Mouse (Mus musculus): Measurements from ENCODE around the gene Tekt1. TPM values are rescaled to one million over a fixed set of nuclear protein-coding genes. Genes with fewer than 3 reads are reported as not detected.

Gene Tekt1
- total and polyA plus RNA-seq, 3 experiments: 0.08 TPM; not detected in 2

DNA sequence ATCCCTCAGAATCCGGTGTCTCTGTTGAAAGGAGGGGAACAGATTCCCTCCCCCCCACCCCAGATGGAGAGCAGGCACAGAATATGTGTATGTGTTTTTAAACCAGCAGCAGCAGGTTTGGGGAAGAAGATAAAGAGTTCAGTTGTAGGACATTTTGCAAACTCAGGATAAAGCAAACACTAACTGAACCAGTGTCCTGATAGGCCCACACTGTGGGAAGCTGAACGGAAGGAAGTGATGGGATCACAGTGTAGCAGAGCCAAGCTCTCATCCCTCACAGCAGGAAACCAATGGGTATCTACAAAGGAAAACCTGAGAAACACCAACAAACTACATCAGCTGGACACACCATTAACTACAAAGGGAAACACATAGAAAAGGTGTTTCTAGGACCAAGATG lies 14.3 kb upstream of the Tekt1 start:
- Histone ChIP-seq H3K4me1 (ENCODE audit: control insufficient read depth in 1 of 2, insufficient read depth in 2 of 2) (no peaks in the 10 kb centered on the region), H3K4me3 (replicated peaks in 1 of 3; ENCODE audit: low read depth in 2 of 3, low read length in 2 of 3, poor library complexity in 1 of 3) (no peak overlapping the region), H3K9me3 (replicated peaks; ENCODE audit: low read length) (peaks cover 15% of the 10 kb centered on the region), H3K27me3 (replicated peaks) (peaks cover 76% of the 10 kb centered on the region), H3K4me2 (ENCODE audit: insufficient read depth, low read depth, poor library complexity, severe bottlenecking) (no peak overlapping the region), H3K9ac (ENCODE audit: insufficient read depth, low read depth) (no peak overlapping the region), H3K27ac (ENCODE audit: insufficient read depth, low read depth) (no peak overlapping the region), H3K79me2 (replicated peaks; ENCODE audit: control insufficient read depth, extremely low read depth, insufficient read depth, poor library complexity, severe bottlenecking) (no peaks in the 10 kb centered on the region), H3K36me3 (replicated peaks in 1 of 2; ENCODE audit: control insufficient read depth in 1 of 2, insufficient read depth in 1 of 2, low read length in 1 of 2) (no peaks in the 10 kb centered on the region)
- dilution Hi-C loops (cut with MboI; ENCODE audit: extremely low pct_ligation_motif_present, extremely low pct_unique_long_range_greater_than_20kb, low sequenced_read_pairs): no loop called here
- DNase-seq (ENCODE audit: extremely low read depth): no peak
- in situ Hi-C loops (cut with MboI; ENCODE audit: low pct_ligation_motif_present, low pct_unique_long_range_greater_than_20kb, low sequenced_read_pairs): no loop called here
- TF ChIP-seq SIN3A (IDR thresholded peaks at IDR 0.05; ENCODE audit: low read length) (no peak), KAT2A (IDR thresholded peaks at IDR 0.05; ENCODE audit: insufficient replicate concordance, low read length) (no peak), PAX5 (IDR thresholded peaks at IDR 0.05; ENCODE audit: low read length) (no peak), ZMIZ1 (IDR thresholded peaks at IDR 0.05; ENCODE audit: low read depth, low read length) (no peak), MXI1 (IDR thresholded peaks at IDR 0.05; ENCODE audit: low read depth, low read length) (no peak), ZNF384 (IDR thresholded peaks at IDR 0.05; ENCODE audit: low read depth, low read length) (no peak), JUND (conservative IDR thresholded peaks at IDR 0.05; ENCODE audit: low read depth, low read length) (no peak), TCF12 (IDR thresholded peaks at IDR 0.05; ENCODE audit: low read depth, low read length) (no peak), POLR2AphosphoS2 (IDR thresholded peaks at IDR 0.05; ENCODE audit: low read depth, low read length) (no peak), POLR2A (IDR thresholded peaks at IDR 0.05; ENCODE audit: low read depth, low read length) (no peak), TBP (conservative IDR thresholded peaks at IDR 0.05; ENCODE audit: low read depth, low read length) (no peak), UBTF (IDR thresholded peaks at IDR 0.05; ENCODE audit: low read depth, low read length) (no peak), MAZ (IDR thresholded peaks at IDR 0.05; ENCODE audit: low read depth, low read length) (no peak), RAD21 (IDR thresholded peaks at IDR 0.05; ENCODE audit: low read depth, low read length) (no peak)

- DNase-seq (ENCODE audit: extremely low read depth): no peak
- Histone ChIP-seq H3K9ac (ENCODE audit: insufficient read depth, low read depth) (no peak overlapping the region), H3K27ac (ENCODE audit: insufficient read depth, low read depth) (no peak overlapping the region), H3K4me2 (ENCODE audit: insufficient read depth, low read depth, poor library complexity, severe bottlenecking) (no peak overlapping the region), H3K9me3 (replicated peaks; ENCODE audit: low read length) (peaks cover 14% of the 10 kb centered on the region), H3K36me3 (replicated peaks in 1 of 2; ENCODE audit: control insufficient read depth in 1 of 2, insufficient read depth in 1 of 2, low read length in 1 of 2) (no peaks in the 10 kb centered on the region), H3K27me3 (replicated peaks) (peaks cover 82% of the 10 kb centered on the region), H3K79me2 (replicated peaks; ENCODE audit: control insufficient read depth, extremely low read depth, insufficient read depth, poor library complexity, severe bottlenecking) (no peaks in the 10 kb centered on the region), H3K4me1 (ENCODE audit: control insufficient read depth in 1 of 2, insufficient read depth in 2 of 2) (no peaks in the 10 kb centered on the region), H3K4me3 (replicated peaks in 1 of 3; ENCODE audit: low read depth in 2 of 3, low read length in 2 of 3, poor library complexity in 1 of 3) (no peak overlapping the region)
- in situ Hi-C loops (cut with MboI; ENCODE audit: low pct_ligation_motif_present, low pct_unique_long_range_greater_than_20kb, low sequenced_read_pairs): no loop called here
- TF ChIP-seq JUND (conservative IDR thresholded peaks at IDR 0.05; ENCODE audit: low read depth, low read length) (no peak), CTCF (conservative IDR thresholded peaks at IDR 0.05 in 1 of 2, IDR thresholded peaks at IDR 0.05 in 1 of 2; ENCODE audit: low read depth in 2 of 2, low read length in 2 of 2) (peak in 1 of 2 experiments; percentile 38; a peak in 2 of 4 replicates)
- dilution Hi-C loops (cut with MboI; ENCODE audit: extremely low pct_ligation_motif_present, extremely low pct_unique_long_range_greater_than_20kb, low sequenced_read_pairs): no loop called here
Measured at GRCm38 (mm10) chr11:72369904-72370672, 7.8 kb upstream of the Tekt1 start.

Data from CH12.LX (cell line).